Mouse (Mus musculus): ENCODE results near the gene Sh3bp5.
"Not testable (repeated sequence)": the region's sequence is repeated elsewhere in the genome, so short reads cannot be mapped to it uniquely, and the experiment has no call there.

Sh3bp5 gene

GRCm38 (mm10) chr14:31435930-31436693 is at the start of gene Sh3bp5:
Sh3bp5 (minus strand) TSS chr14:31436078.
- DNase-seq (ENCODE audit: low spot score in 2 of 2), result peak; percentile 71 to 95

- DNase-seq (ENCODE audit: low spot score in 2 of 2), result no peak
Observed at GRCm38 (mm10) chr14:31482417-31482816, 46.5 kb upstream of the Sh3bp5 start.

GRCm38 (mm10) chr14:31473297-31473696 is 37.4 kb upstream of the Sh3bp5 start:
- DNase-seq (ENCODE audit: low spot score in 2 of 2), result no peak

DNA sequence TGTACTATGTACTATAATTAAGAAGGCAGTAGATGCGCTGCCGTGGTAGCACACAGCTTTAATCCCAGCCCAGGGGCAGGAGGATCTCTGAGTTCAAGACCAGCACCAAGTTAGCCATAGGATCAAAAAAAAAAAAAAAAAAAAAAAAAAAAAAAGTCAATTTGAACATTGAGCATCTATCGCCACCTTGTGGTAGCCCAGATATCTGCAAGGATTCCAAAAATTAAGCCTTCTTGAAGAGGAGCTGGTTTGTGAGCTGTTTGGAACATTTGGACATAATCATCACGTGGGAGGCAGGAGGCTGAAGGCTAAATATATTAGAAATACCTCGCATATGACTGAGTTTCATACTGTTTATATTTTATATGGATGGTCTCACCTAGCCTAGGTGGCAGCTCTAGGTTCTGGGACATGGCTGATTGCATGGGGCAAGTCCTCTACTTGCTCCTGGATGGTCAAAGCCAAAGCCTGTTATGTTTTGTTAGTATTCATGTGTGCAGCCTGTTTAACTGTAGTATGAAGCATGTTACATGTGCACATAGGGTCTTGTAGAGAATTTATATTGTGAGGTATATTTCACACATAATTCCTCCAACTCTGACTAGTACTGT is 36.7 kb upstream of the Sh3bp5 start:
- DNase-seq (ENCODE audit: low spot score in 2 of 2), result peak in 1 of 2 experiments; percentile 80

GRCm38 (mm10) chr14:31469711-31470110 is 33.8 kb upstream of the Sh3bp5 start:
- no peak for DNase-seq (ENCODE audit: low spot score in 2 of 2)

GRCm38 (mm10) chr14:31464176-31464575 is 28.3 kb upstream of the Sh3bp5 start:
- no peak for DNase-seq (ENCODE audit: low spot score in 2 of 2)

DNA sequence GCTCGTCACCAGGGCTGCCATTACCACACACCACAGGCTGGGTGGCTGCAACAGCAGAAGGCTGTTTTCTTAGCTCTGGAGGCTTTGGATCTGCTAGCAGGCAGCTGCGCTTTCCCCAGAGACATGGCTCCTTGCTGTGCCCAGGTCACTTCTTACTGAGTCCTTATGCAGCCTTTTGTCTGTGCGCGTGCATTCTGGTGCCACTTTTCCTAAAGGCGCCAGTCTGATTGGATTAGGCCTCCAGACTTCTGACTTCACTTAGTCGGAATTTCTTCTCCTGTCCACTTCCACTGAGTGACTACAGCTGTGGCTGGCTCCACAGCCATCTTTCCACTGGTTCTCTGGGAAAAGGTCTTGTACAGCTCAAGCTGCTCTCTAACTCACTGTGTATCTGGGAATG is 27.0 kb upstream of the Sh3bp5 start:
- DNase-seq (ENCODE audit: low spot score in 2 of 2), result no peak

DNA sequence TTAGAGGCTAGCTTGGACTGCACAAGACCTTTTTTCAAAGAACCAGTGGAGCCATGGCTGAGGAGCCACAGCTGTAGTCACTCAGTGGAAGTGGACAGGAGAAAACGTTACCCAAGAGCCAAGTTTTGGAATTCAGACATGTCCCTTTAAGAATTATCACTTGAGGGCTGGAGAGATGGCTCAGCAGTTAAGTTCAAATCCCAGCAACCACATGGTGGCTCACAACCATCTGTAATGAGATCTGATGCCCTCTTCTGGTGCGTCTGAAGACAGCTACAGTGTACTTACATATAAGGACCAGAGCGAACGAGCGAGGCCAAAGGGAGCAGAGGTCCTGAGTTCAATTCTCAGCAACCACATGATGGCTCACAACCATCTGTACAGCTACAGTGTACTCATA is 26.3 kb upstream of the Sh3bp5 start:
- not testable (repeated sequence) for DNase-seq (ENCODE audit: low spot score in 2 of 2)

DNA sequence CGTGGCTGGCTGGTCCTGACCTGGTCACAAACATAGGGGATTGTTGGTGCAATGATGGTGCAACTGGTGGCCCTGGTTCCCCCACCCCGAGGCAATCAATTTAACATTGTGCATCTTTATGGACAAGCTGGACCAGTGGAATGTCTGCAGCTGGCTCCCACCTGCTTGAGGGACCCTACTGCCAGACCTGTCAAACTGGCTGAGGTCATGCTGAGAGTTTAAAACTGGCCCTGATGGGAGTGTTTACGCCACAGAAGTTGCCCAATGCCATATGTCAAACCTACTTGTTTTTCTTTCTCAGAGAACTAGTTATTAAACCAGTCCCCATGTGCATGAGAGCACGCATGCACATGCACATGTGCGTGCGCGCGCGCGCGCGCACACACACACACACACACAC is 22.1 kb upstream of the Sh3bp5 start:
- no peak for DNase-seq (ENCODE audit: low spot score in 2 of 2)

DNA sequence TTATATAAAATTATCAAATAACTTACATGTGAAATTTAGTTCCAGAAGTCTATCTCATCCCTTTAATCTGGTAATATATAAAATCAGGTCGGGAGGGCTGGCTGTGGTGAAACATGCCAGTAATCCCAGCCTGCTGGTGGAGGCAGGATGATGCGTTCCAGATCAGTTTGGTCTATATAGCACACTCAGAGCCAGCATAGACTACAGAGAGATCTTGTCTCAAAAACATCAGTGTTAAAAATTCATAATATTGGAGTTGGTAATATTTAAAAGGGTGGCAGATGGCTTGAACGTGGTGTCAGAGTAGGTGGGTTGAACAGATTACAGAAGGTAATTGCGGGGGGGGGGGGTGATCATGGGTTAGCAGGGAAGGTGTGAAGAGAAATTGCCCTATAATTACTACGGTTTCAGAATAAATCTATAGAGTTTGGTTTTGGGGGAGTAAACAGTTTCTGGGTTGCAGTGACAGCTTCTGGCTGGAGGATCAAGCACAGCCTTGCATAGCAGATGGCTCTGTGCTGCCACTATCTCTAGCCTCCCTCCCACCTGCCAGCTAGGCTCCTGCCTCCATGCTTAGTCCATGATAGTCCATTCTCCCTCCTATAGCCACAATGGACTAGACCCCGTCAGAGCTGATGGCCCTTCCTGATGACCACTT is 20.3 kb upstream of the Sh3bp5 start:
- DNase-seq (ENCODE audit: low spot score in 2 of 2), result no peak

DNA sequence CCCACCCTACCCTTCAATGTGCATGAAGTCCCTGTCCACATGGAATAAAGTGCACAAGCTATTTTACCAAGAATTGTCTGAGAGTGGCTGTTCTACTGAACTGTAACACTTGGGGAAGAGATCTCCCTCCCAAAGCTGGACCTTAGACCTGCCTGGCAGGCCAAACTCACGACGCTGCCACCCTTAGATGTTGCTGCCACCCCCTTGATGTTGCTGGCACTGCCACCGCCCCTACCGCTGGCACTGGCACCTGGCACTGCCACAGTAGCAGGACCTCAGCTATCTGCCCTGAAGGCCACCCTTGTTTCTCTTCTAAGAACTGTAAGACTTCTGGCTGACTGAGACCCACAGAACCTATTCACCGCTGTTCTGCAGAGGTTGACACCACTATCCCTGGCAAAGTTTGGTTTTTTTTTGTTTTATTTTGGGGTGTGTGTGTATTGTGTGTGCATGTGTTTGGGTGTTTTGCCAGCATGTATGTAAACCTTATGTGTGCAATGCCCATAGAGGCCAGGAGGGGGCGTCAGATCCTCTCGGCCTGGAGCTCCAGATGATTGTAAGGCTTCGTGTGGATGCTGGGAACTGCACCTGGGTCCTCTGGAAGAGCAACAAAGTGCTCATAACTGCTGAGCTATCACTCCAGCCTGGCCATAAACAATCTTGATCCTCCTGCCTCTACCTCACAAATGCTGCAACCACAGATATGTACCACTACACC is 19.1 kb upstream of the Sh3bp5 start:
- no peak for DNase-seq (ENCODE audit: low spot score in 2 of 2)

GRCm38 (mm10) chr14:31453946-31454345 is 18.1 kb upstream of the Sh3bp5 start:
- not testable (repeated sequence) for DNase-seq (ENCODE audit: low spot score in 2 of 2)

DNA sequence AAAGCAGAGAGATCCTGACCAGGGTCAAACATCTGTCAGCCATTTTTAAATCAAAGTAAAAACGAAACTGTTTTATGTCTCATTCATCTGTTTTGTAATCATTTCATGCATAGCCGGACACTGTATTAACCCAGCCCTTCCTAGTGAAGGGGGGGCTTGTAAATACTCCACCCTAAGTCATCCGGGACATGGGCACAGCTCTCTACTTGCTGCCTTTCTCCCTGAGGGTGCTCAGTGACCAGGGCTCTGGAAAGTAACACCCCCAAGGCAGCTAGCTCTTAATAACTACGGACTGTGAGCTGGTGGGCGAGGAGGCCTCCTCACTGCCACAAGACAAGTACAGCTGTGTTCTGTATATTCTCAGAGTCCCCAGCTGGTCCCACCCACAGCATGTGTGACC is 13.1 kb upstream of the Sh3bp5 start:
- DNase-seq (ENCODE audit: low spot score in 2 of 2), result no peak

DNA sequence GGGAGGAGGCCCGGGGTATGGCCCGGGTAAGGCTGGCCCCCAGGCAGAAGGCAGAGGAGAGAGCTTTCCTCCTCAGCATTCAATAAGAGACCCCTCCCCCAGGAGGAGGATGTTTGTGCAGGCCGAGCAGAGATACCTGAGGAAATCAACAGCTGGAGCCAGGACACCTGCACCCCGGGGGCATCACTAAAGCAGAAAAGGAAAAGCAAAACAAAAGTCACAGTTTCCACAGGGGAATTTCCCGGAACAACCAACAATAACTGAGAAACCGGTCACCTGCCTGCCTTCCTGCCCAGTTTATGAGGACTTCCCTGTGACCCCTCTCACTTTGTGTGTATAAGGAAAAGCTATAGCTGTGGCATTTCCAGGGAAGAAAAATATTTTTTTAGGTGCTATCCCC is 7.7 kb upstream of the Sh3bp5 start:
- DNase-seq (ENCODE audit: low spot score in 2 of 2), result no peak

DNA sequence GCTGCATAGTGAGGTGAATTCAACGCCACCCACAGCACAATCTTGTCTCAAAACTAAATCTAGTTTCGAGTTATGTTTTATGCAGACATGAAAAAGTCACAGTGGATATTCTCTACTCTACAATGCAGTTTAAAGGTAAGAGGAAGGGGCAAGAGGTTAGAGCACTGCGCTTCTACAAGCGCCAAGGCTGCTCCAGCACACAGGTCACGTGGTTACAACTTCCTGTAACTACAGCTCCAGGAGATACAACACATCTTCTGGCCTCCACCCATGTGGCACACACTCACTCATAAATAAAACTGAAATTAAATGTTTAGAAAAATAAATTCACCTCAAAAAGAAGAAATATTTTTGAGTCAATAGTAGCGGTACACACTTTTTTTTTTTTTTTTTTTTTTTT is 4.8 kb upstream of the Sh3bp5 start:
- no peak for DNase-seq (ENCODE audit: low spot score in 2 of 2)

DNA sequence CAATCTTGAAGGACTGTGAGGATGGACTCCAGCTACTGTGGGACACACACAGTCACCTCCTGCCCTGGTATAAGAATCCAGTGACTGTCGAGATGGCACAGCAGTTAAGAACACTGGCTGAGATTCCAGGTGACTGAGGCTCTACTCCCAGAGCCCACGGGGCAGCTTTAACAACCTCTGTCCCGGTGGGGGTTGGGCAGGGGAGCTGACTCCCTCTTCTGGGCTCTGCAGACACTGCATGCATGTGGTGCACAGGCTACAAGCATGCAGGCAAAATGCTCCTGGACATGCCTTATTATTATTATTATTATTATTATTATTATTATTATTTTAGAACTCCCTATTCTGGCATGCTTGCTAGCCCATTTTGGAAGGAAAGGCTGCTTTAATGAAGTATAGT is 4.4 kb upstream of the Sh3bp5 start:
- DNase-seq (ENCODE audit: low spot score in 2 of 2), result no peak

DNA sequence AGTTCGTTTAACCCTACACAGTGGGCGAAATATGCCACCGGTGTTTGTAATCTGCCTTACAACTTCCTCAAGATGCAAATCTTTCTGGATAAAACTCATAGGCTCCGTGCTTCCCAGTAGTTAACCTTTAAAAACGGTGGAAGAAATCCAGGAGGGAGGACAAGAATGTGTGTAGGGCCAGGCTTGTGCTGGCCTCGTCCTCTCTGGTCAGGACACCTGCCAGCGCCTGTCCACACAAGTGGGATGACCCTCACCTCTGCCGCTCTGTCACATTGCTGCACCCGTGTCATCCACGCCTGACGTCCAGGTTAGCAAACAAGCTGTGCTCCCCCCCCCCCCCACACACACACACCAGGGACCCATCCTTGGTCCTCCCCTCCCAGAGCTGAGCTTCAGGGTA is 3.4 kb upstream of the Sh3bp5 start:
- DNase-seq (ENCODE audit: low spot score in 2 of 2), result no peak

DNA sequence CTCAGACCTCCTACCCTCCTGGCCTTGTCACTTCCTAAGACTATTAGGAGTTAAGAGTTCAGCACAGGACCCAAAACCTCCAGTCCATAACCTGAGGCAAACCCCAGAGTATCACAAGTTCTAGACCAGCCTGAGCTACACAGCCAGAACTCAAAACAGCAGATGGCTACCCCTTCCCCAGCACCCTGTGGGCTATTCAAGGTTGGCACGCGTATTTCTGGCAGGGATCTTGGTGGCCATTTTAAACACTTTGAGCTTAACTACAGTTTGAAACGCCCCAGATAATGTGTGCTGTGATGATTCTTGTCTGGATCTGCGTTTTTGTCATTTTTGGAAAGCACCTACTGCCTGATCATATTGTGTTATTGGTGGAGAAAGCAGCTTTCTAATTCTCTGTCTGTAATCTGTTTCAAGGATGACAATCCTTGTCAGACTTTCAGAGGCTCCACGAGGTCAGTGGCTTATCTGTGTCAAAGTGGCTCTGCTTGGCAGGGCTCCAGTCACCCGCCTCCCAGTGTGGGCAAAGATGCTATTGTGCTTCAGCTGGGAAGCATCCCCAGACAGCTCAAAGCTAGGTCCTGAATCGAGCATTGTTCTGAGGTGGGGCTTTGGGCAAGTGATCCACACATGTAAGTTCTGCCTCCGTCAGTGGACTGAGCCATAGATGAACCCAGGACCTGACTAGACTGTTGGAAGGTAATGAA is 2.1 kb upstream of the Sh3bp5 start:
- DNase-seq (ENCODE audit: low spot score in 2 of 2), result peak in 1 of 2 experiments; percentile 62

DNA sequence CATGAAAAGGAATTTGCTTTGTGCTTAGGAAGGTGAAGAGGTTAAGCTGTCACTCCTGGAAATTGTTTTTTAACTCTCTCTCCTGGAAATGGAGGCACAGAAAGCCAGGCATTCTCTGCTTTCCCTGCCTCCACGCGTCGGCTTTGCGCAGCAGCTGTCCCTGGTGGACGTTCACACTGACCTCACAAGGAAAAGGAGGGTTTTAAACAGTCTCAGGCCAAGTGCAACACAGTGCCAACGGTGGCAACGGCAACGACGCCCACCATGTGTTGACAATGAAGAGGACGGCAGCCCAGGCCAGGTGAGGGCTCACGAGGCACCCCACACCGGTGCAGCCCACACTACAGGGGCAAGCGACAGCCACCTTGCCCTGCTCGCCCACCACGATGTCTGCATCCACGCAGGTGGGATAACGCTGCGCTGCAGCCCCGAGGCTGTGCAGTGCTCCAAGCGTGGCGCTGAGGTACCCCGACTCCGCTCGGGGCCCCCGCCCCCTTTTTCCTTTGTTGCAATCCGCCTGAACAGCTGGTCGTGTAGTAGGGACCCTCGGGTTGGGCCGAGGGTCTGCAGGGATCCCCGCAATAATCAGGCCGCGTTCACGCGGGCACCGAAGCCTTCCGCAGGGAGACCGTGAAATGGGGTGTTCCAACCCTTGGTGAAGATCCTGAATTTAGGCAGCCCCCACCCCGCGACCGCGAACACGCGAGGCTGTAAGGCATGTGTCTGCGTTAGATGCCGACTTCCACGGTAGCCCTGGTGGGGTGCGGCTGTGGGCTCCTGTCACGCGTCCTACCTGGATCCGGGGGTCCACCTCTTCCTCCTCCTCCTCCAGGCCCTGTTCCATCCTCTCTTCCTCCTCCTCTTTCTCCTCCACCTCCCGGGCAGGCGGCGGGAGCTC is 611 bp downstream of the Sh3bp5 start:
- no peak for DNase-seq (ENCODE audit: low spot score in 2 of 2)

DNA sequence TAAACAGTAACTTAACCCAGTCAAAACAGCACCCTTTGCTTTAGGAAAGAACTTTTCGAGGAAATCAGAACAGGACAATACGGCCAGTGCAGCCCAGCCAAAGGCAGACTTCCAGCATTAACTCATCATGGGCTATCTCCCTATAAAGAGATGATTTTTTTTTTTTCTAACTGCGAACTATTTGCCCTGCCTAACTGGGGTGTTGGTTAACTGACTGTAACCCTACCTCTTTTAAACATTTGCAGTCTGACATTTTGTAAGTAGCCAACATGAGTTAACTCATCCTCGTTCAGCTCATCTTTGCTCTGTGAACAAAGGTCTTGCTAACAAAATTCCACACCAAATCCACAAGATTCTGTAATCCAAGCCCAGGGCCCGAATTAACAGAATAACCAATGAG is 1.5 kb downstream of the Sh3bp5 start:
- DNase-seq (ENCODE audit: low spot score in 2 of 2), result no peak

Data from left cerebral cortex, adult 9 months (tissue).